Mouse (Mus musculus): Measurements from ENCODE around the gene 1700001P01Rik. TPM values are rescaled to one million over a fixed set of nuclear protein-coding genes. Genes with fewer than 3 reads are reported as not detected.

Gene 1700001P01Rik
- polyA plus RNA-seq, 1 experiment = not detected

- TF ChIP-seq GATA1 (IDR thresholded peaks at IDR 0.05; ENCODE audit: low read length) = no peak
Measured at GRCm38 (mm10) chr11:97781832-97782563, 6.3 kb upstream of the 1700001P01Rik start, which contains the start of gene Rpl23. Rpl23 (minus strand) TSS chr11:97782437.

DNA sequence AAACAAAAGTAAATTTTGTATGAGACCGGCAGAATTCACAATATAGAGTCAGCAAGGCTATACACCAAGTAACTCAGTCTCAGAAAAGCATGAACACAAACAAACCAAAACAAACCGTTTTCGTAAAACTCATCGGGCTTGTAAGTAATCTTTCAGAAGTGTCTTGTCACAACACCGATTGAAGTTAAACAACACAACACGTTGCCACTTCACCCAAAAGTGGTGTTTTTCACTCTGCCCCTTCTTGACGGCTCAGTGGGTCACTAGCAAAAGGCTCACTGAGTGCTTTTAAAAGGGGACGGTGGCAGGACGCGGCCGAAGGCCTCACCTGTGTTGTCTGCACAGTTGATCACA lies 5.7 kb upstream of the 1700001P01Rik start:
- no peak for TF ChIP-seq GATA1 (IDR thresholded peaks at IDR 0.05; ENCODE audit: low read length)

- no peak for TF ChIP-seq GATA1 (IDR thresholded peaks at IDR 0.05; ENCODE audit: low read length)
Measured at GRCm38 (mm10) chr11:97779968-97780701, 4.4 kb upstream of the 1700001P01Rik start.

GRCm38 (mm10) chr11:97778918-97779317 lies 3.2 kb upstream of the 1700001P01Rik start:
- TF ChIP-seq GATA1 (IDR thresholded peaks at IDR 0.05; ENCODE audit: low read length) = no peak

DNA sequence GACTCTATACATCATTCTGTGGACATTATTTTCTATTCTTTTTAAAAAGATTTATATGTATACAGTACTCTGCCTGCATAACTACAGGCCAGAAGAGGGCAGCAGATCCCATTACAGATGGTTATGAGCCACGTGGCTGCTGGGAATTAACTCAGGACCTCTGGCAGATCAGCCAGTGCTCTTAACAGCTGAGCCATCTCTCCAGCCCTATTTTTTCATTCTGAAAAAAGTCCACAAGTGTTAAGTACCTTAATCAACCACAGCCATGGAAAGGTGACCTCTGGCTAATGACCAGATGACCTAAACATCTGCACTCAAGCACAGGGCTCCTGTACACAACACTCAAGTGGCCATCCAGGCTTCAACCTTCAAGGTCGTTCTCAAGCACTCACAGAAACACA lies 1.4 kb upstream of the 1700001P01Rik start:
- no peak for TF ChIP-seq GATA1 (IDR thresholded peaks at IDR 0.05; ENCODE audit: low read length)

- no peak for TF ChIP-seq GATA1 (IDR thresholded peaks at IDR 0.05; ENCODE audit: low read length)
Measured at GRCm38 (mm10) chr11:97776497-97777128, 895 bp upstream of the 1700001P01Rik start.

GRCm38 (mm10) chr11:97775186-97775585 lies 532 bp downstream of the 1700001P01Rik start:
- TF ChIP-seq GATA1 (IDR thresholded peaks at IDR 0.05; ENCODE audit: low read length) = no peak

DNA sequence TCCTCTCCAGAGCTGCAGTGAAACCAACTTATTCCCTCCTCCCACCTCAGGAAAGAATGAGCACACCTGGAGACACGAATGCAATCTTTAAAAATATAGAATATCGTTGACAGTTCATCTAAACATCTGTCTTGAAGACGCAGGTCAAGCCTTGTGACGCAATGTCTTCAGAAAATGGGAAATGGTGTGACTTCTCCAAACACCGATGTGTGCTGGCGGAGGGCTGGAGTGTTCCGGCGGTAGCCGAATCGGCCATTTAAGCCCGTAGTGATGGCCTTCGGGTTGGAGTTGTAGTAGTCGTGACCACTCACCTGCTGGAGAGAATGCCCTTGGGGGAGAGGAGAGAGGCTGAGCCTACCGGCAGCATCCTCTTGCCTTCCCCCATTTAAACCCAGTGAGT lies 4.3 kb downstream of the 1700001P01Rik start:
- no peak for TF ChIP-seq GATA1 (IDR thresholded peaks at IDR 0.05; ENCODE audit: low read length)

DNA sequence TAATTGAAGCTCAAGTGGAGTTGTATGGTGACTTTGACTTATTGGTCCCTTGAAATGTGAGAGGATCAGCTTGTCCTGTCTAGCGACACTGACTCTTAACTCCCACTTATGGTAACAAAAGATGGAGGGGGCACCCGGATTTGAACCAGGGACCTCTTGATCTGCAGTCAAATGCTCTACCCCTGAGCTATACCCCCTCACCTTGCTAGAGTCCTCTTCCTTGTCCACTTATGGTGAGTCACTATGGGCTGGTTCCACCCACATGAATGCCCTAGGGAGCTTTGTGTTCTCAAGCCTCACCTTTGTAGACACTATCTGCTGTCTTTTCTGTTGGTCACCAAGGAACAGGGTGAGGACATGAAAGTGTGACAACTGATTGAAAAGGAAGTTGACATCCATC lies 6.0 kb downstream of the 1700001P01Rik start:
- TF ChIP-seq GATA1 (IDR thresholded peaks at IDR 0.05; ENCODE audit: low read length) = no peak

GRCm38 (mm10) chr11:97766154-97766881 lies 9.4 kb downstream of the 1700001P01Rik start, which contains the start of gene Cwc25:
Cwc25 (minus strand) TSS chr11:97766556.
- TF ChIP-seq GATA1 (IDR thresholded peaks at IDR 0.05; ENCODE audit: low read length) = no peak

DNA sequence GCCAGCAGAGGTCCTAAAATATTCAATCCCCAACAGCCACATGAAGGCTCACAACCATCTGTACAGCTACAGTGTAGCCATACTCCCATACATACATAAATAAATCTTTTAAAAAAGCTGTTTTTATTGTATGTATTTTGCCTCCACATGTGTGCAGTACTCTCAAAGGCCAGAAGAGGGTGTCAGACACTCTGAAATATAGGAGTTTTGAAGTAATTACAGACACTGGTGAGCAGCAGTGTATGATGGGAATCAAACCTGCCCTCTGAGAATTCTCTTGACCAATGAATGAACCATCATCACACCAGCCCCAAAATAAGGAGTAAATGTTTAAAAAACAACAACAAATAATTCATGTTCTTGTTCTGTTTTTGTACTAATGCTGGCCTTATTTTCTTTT lies 14.1 kb downstream of the 1700001P01Rik start:
- no peak for TF ChIP-seq GATA1 (IDR thresholded peaks at IDR 0.05; ENCODE audit: low read length)

DNA sequence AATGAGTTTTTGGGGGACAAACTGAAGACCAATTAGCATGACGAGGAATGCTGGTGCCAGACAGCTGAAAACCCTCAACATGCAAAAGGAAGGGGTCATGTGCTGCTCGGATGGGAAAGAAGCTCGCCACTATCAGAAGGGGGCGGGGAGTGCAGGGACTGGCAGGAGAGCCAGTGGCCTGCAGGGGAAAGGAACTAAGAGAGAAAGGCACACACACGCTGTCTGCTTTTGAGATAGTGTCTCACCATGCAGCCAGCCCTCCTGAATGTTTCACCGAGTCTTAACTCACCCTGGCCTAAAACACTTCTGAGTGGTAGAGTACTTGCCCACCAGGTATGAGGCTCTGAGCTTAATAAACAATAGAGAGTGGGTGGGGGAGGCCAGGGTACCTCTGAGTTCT lies 16.8 kb downstream of the 1700001P01Rik start:
- no peak for TF ChIP-seq GATA1 (IDR thresholded peaks at IDR 0.05; ENCODE audit: low read length)

DNA sequence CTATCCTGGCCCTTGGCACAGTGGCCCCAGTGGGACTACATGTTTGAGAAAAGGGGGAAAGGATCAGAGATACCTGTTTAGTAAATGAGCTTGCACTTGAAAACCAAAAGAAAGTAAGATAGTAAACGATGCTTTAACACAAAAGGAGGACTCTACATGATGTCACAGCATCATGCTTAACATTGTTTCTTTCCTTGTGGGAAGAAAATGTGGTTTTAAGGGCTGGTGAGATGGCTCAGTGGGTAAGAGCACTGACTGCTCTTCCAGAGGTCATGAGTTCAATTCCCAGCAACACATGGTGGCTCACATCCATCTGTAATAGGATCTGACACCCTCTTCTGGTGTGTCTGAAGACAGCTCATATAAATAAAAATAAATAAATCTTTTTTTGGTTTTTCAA lies 17.6 kb downstream of the 1700001P01Rik start:
- no peak for TF ChIP-seq GATA1 (IDR thresholded peaks at IDR 0.05; ENCODE audit: low read length)

DNA sequence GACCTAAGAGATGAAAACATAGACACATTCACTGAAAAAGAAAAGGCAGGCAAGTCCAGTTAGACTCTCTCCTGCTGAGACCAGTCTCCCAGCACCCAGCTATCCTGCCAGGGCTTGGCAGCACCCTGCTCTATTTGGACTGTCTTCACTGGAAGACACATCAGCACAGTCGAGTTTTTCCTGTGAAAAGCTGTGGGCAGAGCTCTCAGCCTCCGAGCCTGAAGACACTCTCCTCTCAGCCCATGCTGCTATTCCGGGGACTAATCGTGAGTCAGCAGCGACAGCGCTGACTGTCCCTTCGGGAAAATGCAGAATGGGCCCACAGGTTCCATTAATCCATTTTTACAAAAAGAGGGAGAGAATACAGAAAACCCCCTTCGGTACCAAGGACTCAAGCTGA lies 22.4 kb downstream of the 1700001P01Rik start:
- TF ChIP-seq GATA1 (IDR thresholded peaks at IDR 0.05; ENCODE audit: low read length) = no peak

GRCm38 (mm10) chr11:97748496-97748895 lies 27.2 kb downstream of the 1700001P01Rik start:
- TF ChIP-seq GATA1 (IDR thresholded peaks at IDR 0.05; ENCODE audit: low read length) = no peak

DNA sequence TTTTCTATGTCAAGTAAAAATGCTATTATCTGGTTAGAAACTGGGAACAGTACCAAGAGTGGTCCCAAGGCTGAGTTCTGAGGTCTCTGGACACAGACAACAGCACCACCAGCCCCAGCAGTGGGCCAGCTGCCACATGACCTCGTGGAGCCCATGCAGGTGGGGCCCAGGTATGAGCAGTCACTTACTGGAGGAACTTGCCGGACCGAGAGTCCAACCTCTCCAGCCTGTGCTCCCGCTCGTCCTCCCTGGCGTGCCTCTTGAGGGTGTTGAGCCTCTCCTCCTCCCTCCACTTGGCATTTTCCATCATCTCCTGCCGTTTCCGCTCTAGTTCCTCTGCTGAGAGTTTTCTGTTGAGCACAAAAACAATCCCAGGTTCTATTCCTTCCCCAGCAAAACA lies 27.9 kb downstream of the 1700001P01Rik start:
- no peak for TF ChIP-seq GATA1 (IDR thresholded peaks at IDR 0.05; ENCODE audit: low read length)
